Mouse (Mus musculus) c-Kit-positive CD71-negative TER-119-negative erythroid progenitor cells, embryonic 14.5 days (primary cell): ENCODE measurements around the gene Zfp536.

Source experiments
- DNase-seq: peaks from one replicate; pipeline ENCODE4 v3.0.0-alpha.2; 2013; ENCODE audit warnings: low read depth

Gene Zfp536

DNA sequence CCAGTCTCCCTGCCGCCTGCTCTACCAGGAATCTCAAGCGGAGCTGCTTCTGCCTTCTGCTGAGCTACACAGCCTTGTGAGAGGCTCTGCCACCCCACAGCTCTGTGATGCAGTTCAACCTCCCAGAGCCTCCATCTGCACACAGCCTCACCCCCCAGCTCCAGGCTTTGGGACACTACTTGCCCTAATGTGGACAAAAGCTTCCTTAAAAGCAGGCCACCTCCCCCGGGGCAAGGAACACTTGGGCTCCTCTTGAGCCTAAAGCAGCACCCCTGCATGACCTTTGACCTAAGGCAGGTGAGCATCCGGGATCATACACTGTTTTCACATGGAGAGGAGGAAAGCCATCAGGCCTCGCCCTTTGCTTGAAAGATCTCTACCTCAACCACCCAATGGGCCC, 219.0 kb downstream of the Zfp536 start:
- no peak for DNase-seq

DNA sequence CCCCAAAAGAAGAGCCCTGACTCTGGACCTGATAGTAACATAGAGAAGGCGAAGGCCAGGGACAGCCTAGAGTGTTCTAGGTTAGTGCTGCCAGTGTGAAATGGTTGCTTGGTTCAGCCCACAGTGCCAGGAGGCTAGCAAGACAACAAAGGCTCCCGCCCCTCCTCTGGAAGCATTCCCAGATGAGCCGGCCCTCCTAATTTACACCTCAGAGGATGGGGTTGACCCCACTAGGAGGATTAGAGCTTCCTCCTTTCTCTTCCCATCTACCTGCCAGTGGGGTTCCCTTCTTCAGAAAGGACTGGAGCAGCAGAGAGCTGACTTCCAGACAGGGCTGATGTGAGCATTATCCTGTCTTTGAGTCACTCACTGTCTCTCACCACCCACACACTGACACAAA, 219.8 kb downstream of the Zfp536 start:
- no peak for DNase-seq

DNA sequence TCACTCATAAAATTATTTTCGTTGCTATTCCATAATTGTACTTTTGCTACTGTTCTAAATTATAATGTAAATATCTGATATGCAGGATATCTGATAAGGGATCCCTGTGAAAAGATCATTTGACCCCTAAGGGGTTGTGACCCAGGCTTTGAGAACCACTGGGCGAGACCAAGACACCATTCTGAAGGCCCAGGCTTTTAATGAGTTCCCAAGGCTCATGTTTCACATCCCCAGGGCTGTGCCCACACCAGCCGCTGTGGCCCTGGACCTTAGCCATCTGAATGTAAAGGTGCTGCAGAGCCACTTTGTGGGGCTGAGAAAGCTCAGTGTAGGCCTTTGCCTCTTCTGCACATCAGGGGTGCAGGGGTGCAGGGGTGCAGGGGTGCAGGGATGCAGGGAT, 221.1 kb downstream of the Zfp536 start:
- DNase-seq, result no peak

DNA sequence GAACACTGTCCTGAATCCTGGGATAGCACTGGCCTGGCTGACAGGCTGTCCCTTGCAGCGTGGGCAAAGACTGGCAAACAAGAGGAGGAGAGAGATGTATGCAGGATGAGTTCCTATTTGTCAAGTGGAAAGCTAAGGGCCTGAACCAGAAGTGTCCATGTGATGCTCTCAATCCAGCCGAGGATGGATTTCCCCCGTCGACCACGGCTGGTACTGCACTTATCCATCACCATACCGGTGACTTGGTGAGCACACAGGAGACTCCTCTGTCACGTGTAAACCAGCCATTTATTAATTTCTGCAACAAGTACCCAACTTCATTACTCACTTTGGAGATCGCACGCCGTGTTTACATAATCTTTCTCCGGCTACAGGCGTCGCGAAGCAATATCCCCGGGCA, 224.6 kb downstream of the Zfp536 start:
- DNase-seq, result no peak

DNA sequence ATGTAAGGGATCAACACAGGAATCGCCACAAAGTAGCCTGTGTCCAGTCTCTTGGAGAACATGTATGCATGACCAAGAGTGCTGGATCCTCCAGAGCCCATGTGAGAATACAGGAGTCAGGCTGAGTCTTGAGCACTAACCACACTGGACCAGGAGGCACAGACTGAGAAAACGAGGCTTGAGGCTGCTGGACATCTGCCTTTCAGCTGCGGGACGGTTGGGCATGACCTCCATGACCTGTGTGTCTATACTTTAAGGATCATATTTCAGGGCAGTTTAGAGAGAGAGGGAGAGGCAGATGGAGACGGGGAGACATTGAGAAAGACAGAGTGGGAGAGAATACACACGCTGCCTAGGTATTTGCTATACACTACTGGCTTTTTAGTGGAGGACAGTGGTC, 229.4 kb downstream of the Zfp536 start:
- DNase-seq, result no peak

DNA sequence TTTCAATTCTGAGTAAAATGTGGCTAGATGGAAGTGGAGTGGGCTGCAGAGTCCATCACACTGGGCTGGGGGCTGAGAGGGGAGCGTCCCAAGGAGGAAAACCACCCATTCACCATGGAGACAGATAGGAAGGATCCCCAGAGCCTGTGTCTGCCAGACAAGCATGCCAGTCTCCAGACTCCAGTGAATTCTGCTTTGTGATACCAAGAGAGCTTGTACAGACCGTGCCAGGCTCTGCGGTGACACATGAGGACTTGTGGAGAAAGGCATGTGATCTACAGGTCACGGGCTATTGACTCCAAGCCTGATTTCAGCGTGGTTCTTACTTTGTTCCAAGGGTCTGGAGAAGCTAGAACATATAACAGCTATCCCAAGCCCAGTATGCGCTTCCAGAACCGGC, 230.5 kb downstream of the Zfp536 start:
- no peak for DNase-seq

DNA sequence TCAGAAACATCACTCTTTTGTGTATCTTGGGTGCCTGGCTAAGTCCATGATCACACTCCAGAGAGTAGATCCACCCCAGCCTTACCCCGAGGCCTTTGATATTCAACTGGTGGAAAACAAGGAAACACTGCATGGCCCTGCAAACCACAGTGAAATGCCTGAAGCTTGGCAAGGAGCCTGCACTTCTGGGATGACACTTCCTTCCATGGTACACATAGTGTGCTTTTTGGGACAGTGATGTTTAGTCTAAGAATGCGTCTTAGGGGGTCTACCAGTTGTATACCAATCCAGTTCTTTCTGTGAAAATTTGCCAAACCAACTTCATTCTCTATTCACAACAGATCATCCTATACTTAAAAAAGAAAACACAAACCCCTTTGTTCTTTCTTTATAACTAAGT, 242.3 kb downstream of the Zfp536 start:
- DNase-seq, result no peak

DNA sequence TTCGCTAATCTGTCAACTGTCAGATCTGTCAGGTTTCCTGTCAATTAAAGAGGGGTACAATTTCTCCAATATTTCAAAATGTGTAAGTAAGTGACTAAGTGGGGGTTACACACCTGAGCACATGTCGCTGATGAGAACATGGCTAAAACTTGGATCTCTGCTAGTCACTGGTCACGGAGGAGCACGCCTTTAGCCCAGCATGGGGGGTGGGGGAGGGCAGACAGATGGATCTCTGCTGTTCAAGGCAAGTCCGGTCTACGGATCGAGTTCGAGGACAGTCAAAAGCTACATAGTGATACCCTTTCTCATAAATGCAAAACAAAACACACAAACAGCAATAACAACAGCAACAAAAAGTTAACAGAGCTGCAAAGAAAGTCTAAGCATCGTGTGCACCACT, 245.1 kb downstream of the Zfp536 start:
- DNase-seq, result no peak

DNA sequence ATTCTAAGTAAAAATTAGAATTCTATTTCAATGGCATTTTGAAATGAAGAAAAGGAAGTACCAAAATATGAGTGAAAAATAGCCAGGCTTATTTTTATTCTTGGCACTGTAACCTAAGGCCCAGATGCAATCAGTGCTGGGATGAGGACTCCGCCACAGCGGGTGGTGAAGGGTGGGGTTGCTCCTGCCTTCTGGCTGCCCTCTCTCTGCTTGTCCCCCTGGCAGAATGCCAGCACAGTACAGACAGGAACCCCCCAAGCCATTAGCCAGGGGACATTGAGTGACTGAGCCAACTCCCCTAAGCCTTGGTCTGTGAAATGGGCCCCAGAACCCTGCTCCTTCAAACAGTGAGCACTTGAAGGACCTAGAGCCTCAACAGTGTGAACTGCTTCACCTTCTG, 245.6 kb downstream of the Zfp536 start:
- DNase-seq, result no peak

DNA sequence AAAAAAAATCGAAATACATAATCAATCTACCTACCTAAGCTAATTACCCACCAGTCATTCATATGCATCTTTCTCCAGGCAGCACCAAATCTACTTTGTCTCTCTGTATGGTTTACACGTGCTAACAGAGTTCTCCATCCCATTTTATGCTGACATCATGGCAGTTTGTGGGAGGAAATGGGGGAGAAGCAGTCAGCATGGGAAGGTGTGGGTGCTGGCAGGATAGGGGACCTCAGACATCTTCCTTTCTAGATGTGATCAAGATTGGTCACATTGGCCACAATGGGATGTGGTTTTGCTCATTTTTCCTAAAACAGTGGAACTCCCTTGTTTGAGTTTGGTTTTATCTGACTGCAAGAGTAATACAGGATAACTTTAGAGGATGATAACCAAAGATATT, 252.0 kb downstream of the Zfp536 start:
- DNase-seq, result no peak

DNA sequence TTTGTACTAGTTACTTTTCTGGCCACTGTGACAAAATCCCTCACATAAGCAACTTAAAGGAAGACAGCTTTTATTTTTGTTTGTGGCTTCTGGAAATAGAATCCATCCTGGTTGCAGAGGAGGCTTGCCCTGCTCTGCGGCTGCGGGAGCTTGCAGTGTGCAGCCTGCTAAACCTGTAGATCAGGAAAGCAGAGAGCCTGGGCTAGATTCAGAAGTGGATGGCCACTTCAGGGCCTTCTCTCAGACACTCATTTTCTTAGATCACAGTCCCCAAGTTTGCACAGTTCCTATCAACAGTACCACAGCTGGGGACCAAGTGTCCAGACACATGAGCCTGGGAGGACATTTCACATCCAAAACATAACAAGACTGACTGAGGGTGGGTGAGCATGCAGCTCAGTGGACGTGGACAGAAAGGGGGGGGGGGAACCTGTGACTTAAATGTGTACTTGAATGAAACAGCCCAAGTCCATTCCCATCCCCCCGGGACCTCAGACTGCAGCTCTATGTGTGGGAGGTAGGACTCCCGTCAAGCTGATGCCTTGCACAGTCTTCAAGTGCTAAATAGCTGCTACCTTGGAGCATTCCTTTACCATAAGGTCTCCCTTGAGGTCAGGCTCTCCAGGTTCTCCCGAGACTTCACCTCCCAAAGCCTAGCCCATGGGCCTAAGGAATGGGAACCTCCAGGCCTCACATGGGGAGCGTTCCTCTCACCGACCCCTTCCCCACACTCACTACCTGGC, 262.3 kb downstream of the Zfp536 start:
- DNase-seq, result no peak

DNA sequence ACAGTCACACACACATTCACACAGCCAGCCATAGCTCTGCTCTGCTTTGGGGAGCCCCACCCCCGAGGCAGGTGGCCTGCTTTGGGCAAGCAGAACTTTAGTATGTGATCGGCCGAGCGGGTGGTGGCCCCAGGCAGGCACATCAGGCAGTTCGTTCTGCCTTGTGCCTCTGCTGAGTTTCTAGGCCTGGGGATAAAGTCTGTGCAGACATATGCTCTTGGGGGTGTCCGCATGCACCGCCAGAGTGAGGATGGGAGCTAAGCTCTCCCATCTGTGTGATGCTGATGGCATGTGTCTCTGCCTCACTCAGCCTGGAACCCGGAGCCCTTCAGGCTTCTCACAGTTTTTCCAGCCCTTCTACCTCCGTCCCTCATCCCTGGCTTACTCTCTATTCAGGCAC, 263.7 kb downstream of the Zfp536 start:
- no peak for DNase-seq

DNA sequence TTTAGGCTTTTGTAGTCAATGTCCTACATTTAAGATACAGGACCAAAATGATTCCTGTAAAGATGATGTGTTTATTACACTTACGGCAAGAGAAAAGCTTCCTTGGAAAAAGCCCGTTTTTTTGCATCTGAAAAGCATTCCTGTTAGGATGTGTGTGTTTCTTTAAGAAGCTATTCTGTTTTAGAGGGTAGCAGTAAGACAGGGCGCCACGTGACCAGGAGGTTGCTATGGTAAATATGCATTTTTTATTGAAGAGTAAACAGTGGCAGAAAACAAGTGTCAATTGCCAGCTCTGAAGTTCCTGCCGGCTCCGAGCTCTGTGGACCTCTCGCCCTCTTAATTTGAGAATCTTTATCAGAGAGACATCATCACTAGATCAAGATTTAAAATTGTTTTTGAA, 267.9 kb downstream of the Zfp536 start:
- no peak for DNase-seq

DNA sequence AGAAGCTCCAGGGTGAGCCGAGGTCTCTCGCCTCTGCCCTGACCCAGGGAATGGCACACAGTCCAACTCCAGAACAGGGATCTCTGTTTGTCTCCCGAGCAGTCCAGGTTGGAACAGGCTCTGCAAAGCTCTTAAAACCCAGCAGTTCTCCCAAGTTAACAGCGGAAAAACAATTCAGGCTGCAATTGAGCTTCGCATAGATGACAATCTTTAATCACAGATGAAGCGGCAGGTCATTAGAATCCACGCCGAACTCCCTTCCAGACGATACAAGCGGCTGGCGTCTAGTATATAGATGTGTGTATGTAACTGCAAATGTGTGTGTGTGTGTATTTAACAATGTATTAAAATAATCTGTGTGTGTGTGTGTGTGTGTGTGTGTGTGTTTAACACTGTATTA, 268.3 kb downstream of the Zfp536 start:
- DNase-seq, result no peak

DNA sequence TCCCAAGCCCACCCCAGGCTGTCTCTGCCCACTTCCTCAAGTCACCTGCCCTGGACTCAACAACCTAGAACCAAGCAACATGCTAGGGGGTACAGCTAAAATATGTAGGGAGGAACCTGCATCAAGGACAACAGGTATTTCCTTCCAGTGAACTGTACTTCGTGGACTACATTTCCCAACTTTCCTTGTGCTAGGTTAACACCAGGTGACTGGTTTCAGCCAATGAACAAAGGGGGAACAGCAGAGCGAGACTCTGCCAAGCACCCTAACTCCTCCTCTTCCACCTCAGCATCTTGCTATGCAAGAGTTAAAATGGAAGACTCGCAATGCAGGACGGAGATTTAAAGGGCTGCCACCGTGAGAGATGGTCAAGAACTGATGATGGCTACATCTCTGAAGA, 274.6 kb downstream of the Zfp536 start:
- DNase-seq, result no peak

DNA sequence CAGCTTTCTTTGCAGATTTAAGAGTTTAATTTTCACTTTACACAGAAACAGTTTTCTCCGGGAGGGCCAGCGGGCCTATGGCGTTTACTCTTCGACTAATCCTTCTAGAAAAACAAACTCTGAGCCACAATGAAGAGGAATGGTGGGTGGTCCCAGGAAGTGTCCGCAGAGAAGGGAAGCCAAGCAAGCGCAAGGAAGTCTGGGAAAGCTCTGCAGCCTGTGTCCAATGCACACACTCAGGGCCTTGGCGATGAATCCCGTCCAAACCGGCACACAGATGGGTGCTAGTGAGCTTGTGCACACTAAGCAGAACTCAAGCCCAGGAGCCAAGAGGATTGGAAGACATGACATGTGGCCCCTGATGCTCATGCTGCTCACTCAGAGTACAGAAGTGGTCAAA, 276.9 kb downstream of the Zfp536 start:
- no peak for DNase-seq

DNA sequence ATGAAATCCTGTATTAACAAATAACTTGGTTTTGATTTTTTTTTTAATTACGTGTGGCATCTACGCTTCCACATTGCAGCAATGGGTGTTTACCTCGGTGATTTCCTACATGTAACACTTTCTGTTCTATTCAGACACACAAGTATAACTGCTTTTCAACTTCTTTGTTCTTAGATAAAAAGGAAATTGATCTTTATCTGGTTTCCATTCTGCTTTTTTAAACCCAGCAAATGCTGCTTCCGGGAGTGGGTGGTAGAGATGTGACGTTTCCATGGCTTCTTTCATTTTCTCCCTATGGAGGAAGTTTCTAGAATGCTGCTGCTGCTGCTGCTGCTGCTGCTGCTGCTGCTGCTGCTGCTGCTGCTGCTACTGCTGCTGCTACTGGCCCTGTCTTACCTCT, 283.1 kb downstream of the Zfp536 start:
- DNase-seq, result no peak

DNA sequence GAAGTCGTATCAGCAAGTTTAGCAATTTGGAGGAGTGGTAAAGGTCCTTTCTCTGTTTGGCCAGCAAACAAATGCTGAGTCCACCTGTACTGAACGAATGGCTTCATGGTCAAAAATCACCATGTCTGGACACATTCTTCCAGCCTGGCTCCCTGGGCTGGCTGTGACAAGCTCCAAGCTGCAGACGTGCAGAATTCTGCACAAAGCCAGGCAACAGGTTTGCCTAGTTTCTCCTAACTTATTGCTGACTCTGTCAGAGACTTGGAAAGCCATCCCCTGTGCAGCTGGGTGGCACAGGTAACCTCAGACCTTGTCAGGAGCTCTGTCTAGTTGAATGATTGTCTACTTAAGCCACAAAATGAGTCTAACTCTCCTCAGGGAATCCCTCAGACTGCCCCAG, 288.5 kb downstream of the Zfp536 start:
- DNase-seq, result no peak

DNA sequence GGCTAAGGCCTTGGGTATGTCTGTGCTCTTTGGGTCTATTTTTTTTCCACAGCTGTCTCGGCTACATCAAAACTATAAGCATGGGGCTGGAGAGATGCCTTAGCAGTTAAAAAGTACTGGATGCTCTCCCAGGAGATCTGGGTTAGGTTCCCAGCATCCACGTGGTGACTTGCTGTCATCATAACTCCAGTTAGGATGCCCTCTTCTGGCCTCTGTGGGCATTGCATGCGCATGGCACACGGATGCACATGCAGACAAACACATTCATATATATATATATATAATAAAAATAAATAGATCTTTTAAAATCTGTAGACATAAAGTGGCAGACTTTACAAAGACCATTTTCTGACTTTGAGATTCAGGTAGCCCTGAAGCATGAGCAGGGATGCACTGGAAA, 290.9 kb downstream of the Zfp536 start:
- DNase-seq, result no peak

DNA sequence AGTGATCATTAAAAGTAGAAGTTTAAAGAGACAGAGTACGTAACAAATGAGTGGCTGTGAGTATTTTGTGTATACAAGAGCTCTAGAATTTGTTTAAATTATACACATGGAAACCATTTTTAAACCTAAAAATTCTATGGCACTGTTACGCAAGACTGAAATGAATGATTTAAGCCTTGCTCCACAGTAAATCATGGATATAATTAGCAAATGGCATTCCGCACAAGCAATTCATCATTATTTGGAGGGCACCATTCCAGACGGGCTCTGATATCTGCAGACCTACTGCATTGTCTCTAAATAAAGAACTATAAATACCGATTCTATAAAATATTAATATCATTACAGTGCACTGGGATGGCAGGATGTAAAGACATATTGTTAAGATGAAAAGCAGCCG, 292.3 kb downstream of the Zfp536 start:
- no peak for DNase-seq

DNA sequence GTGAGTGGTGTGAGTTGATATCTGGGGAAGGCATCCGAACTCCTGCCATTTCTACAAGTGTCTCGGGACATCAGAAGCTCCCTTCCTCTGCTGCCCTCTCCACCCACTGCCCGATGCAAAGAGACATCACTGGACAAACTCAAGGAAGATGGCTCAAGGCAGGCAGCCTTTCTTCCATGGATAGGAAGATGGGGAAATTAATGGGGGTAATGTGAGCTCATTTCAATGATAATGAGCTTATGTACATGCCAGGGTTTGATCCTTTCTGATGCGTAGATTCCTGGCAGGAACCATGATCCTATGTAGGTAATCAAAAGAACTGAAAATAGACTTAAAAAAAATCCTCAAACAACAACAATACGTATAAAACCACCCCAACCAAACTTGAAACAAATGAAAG, 296.1 kb downstream of the Zfp536 start:
- no peak for DNase-seq

DNA sequence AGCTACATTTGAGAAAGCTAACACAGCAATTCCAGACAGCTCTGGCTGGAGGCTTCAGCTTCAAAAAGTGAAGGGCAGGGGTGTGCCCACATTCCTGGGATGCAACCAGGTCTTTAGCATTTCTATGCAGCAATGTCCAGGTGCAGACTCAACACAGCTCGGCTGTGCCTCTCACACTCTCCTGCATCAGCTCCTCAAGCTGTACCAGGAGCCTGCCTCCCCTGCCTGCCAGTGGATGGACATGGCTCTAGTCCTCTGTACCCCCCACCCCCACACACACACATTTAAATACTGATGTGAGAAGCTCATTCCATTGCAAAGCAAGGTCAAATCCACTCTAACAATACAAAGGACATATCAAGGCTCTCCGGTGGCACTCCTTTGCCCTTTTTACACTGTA, 298.0 kb downstream of the Zfp536 start:
- DNase-seq, result no peak

DNA sequence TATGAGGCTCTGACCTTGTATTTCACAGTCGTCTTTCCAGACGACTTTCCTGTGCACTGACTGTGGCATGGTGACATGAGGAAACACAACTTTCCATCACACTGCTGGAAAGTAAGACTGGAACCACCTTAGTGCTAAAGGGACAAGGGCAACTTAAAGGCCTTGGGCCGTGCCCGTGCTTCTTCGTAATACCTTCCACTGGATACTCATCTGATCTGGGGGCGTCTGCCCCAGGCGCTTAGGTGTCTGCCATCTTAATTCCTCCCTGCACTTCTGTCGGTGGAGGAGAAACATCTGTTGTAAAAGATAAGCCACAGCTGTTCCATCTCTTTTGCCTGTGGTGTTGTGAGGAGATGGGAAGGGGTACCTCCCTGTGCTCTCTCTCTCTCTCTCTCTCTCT, 299.2 kb downstream of the Zfp536 start:
- no peak for DNase-seq

DNA sequence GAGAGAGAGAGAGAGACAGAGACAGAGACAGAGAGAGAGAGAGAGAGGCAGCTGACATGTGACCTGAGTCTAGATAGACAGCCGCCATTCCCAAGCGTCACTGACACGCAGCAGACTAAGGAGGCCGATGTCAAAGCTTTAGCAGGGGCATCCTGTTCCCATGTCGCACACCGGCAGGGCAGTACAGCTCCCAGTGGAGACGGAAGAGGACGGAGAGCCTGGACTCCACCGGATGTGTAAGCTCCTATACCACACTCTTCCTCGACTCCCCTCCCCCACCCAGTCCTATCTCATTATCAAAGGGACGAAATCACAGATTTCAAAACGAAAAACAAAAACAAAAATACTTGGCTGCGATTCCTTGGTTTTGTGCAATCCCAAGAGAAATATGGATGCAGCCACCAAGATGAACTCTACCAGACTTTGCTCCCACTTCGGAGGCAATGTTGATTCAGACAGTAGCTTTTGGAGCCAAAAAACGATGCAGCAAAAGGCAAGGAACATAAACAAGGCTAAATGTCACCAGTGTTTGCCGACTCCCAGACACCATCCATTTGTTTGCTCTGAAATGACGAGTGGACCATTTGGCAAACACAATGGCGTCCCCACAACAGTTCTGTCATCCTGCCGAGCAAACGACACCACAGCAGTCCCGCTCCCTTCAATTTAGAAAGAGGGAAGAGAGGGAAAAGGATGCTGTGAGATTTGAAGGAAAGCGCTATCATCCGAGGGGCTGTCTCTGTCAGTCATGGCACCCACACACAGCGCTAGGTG, 299.9 kb downstream of the Zfp536 start:
- DNase-seq, result no peak
